Mouse (Mus musculus) thymus, postnatal 36 days (tissue): ENCODE data around the gene Stx3.

Experiments used
- DNase-seq, 2 experiments: peaks; one replicate each; pipeline ENCODE4 v3.0.0; 2022; ENCODE audit warnings: mixed read lengths in 2 of 2

The Stx3 gene

GRCm38 (mm10) chr19:11819143-11819700 lies at the start of gene Stx3:
Stx3 (minus strand) TSS chr19:11819403.
- DNase-seq = no peak

- DNase-seq = no peak
These were observed 48.6 kb upstream of the Stx3 start for GRCm38 (mm10) chr19:11867837-11868236.

- DNase-seq = no peak
These were observed 41.8 kb upstream of the Stx3 start, which contains the start of gene Olfr1418 for GRCm38 (mm10) chr19:11860966-11861365. Olfr1418 (minus strand) TSS chr19:11861066.

GRCm38 (mm10) chr19:11856506-11856905 lies 37.3 kb upstream of the Stx3 start:
- DNase-seq = no peak

GRCm38 (mm10) chr19:11854821-11855220 lies 35.6 kb upstream of the Stx3 start:
- no peak for DNase-seq

- DNase-seq = no peak
These were observed 33.4 kb upstream of the Stx3 start for GRCm38 (mm10) chr19:11852652-11853051.

GRCm38 (mm10) chr19:11846333-11846732 lies 27.1 kb upstream of the Stx3 start:
- DNase-seq = no peak

GRCm38 (mm10) chr19:11839119-11839518 lies 19.9 kb upstream of the Stx3 start, which contains the start of gene Olfr1417:
Olfr1417 (minus strand) TSS chr19:11839219.
- no peak for DNase-seq

GRCm38 (mm10) chr19:11823346-11824065 lies 4.3 kb upstream of the Stx3 start:
- no peak for DNase-seq

- no peak for DNase-seq
These were observed 1.0 kb upstream of the Stx3 start for GRCm38 (mm10) chr19:11820211-11820610.

GRCm38 (mm10) chr19:11819800-11820199 lies 597 bp upstream of the Stx3 start:
- peak; percentile 65 to 69 for DNase-seq

GRCm38 (mm10) chr19:11818199-11819142 lies 732 bp downstream of the Stx3 start:
- peak; percentile 27 to 42 for DNase-seq

GRCm38 (mm10) chr19:11817586-11817985 lies 1.6 kb downstream of the Stx3 start:
- no peak for DNase-seq

GRCm38 (mm10) chr19:11816706-11817105 lies 2.5 kb downstream of the Stx3 start:
- no peak for DNase-seq

GRCm38 (mm10) chr19:11814742-11815333 lies 4.4 kb downstream of the Stx3 start:
- DNase-seq = no peak

GRCm38 (mm10) chr19:11813649-11814048 lies 5.6 kb downstream of the Stx3 start:
- no peak for DNase-seq

GRCm38 (mm10) chr19:11813136-11813535 lies 6.1 kb downstream of the Stx3 start:
- no peak for DNase-seq

- no peak for DNase-seq
These were observed 7.4 kb downstream of the Stx3 start for GRCm38 (mm10) chr19:11811688-11812365.

GRCm38 (mm10) chr19:11810856-11811255 lies 8.3 kb downstream of the Stx3 start:
- DNase-seq = no peak

- no peak for DNase-seq
These were observed 9.0 kb downstream of the Stx3 start for GRCm38 (mm10) chr19:11810003-11810758.

GRCm38 (mm10) chr19:11808452-11808851 lies 10.8 kb downstream of the Stx3 start:
- no peak for DNase-seq

GRCm38 (mm10) chr19:11807822-11808221 lies 11.4 kb downstream of the Stx3 start:
- DNase-seq = no peak
